Mouse (Mus musculus) ovary, adult 18-20 months (tissue): ENCODE results near the gene Syndig1l.

Experiments used
- DNase-seq: peaks from one replicate; pipeline ENCODE4 v3.0.0; 2022; ENCODE audit warnings: low spot score, mixed read lengths

Syndig1l gene

DNA sequence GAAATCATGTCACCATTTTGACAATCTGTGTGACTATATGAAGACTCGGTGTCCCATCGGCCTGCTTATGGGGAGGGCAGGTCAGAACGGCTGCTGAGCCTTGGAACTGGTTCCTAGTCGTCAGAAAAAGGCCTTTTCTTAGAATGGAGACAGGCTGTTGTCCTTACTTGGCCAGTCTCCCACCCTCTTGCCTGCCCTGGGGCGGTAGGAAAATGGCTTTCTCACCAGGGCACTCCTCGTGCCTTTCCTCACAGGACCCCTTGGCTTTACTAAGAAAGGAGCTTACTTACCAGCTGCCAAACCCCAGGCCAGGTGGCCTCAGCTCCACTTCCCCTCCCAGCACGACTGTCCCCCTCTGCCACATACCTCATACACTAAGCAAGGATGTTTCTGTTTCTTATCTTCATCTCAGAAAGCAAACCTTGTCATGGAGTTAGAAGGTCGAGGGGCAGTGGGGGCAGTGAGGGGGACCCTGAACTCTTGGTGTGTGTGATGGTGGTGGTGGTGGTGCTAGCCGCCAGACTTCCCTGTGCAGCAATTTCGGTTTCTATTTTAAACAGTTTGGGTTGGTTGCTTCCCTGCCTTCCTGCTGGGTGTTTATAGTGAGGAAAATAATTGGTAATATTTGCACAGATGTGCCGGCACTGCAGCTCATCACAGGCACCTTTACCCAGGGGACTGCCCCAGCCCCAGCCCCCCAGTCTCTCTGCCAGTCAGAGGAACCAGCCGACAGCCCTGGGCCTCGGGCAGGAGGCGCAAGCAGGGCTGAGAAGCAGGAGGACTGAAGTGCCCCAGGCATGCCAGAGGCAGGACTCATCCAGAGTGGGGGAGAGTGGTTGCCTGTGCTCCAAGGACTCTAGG, 23.7 kb downstream of the Syndig1l start:
- DNase-seq, result no peak

- DNase-seq, result no peak
Measured at GRCm38 (mm10) chr12:84671646-84672045, 27.0 kb downstream of the Syndig1l start.

DNA sequence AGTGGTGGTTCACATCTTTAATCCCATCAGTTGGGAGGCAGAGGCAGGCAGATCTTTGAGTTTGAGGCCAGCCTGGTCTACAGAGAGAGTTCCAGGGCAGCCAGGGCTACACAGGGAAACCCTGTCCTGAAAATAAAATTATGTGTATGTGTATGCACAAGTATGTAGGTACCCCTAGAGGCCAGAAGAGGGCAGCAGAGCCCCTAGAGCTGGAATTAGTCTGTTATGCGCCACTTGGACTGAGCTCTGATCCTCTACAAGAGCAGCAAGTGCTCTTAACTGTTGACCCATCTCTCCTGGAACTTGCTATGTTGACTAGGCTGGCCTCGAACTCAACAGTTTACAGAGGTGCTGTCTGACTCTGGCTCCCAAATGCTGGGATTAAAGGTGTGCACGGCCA, 28.1 kb downstream of the Syndig1l start:
- DNase-seq, result no peak

GRCm38 (mm10) chr12:84653912-84654311, 44.7 kb downstream of the Syndig1l start:
- no peak for DNase-seq

DNA sequence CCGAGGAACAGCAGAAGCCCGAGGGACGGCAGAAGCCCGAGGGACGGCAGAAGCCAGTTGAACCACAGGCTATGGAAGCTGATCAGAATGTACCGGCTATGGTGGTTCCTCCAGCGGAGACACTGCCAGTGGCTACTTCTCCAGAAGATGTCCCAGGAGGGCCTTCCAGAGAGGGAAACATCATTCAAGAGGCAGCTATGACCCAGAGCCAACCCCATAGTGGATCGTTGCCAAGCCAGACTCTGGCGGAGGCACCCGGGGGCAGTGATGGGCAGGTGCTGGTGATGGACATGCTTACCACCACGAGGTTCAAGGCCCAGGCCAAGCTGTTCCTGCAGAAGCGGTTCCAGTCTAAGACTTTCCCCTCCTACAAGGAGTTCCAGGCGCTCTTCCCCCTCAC, 48.4 kb downstream of the Syndig1l start:
- no peak for DNase-seq

DNA sequence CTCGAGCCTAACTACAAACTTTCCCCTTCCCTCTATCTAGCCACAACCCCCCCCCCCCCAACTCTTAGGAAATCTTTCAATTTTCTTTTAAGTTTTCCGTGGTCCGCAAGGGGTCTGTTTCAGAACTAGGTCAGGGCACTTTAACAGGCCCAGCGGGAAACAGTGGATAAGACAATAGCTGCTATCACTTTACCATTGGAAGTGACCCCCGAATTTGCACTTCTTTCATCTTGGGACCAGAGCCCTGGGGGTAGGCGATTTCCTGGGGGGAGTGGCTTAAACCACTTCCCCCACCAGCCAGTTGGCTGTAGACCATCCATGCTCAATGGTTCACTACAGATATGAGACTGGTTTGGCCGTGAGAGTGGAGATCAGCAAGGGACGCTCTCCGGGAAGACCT, 58.0 kb downstream of the Syndig1l start, which contains the start of gene Vrtn:
Gene Vrtn, plus strand, starts transcription at position 366 of the 400 bp plus-strand sequence.
- DNase-seq, result no peak

DNA sequence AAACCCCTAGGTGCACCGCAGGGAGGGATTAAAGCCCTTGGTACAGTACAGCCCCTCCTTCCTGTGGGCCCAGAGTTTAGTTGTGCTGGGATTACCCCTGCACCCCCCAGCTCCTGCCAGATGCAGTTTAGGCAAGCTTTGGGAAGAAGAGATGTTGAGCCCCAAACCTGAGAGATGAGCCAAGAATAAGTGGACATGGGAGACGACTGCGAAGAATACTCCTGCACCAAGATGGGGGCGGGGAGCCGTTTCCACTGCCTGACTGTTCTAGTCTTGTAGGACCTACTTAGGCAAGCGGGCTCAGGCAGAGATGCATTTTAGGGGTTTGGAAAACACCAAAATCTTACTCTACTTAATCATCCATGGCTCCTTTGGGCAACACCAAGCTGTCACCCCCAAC, 58.4 kb downstream of the Syndig1l start:
- no peak for DNase-seq

- DNase-seq, result no peak
Measured at GRCm38 (mm10) chr12:84631867-84632266, 66.8 kb downstream of the Syndig1l start.
